Mouse (Mus musculus) intestine, embryonic 16.5 days (tissue): ENCODE data around the gene Rnf217. TPM values are rescaled to one million over a fixed set of nuclear protein-coding genes. Genes with fewer than 3 reads are reported as not detected.

Experiments
- ATAC-seq: fragments of 200-750 bp; cut with Nextera tagmentation; 2 replicates; pipeline ENCODE4 v1.8.0; 2017; ENCODE audit warnings: moderate TSS enrichment, moderate library complexity
- H3K27ac ChIP-seq: fragments of 300-500 bp; sonication (generic); 2 replicates; pipeline ENCODE4 v1.5.1; 2014; ENCODE audit warnings: mild to moderate bottlenecking, low read length
- H3K27me3 ChIP-seq: fragments of 300-500 bp; sonication (generic); replicated peaks from 2 replicates; pipeline ENCODE4 v1.6.1; 2014; ENCODE audit warnings: low read length, control low read depth, mixed read lengths; ENCODE audit not compliant: control insufficient read depth, insufficient read depth
- H3K36me3 ChIP-seq: fragments of 300-500 bp; sonication (generic); 2 replicates; pipeline ENCODE4 v1.6.1; 2014; ENCODE audit warnings: low read length, control low read depth; ENCODE audit not compliant: control insufficient read depth, insufficient read depth
- H3K4me1 ChIP-seq: fragments of 300-500 bp; sonication (generic); 2 replicates; pipeline ENCODE4 v1.6.1; 2014; ENCODE audit warnings: low read length, control low read depth, mixed read lengths; ENCODE audit not compliant: control insufficient read depth, insufficient read depth
- H3K4me2 ChIP-seq: fragments of 300-500 bp; sonication (generic); 2 replicates; pipeline ENCODE4 v1.6.1; 2014; ENCODE audit warnings: low read depth, low read length, control low read depth
- H3K4me3 ChIP-seq: fragments of 300-500 bp; sonication (generic); 2 replicates; pipeline ENCODE4 v1.5.1; 2014; ENCODE audit warnings: mild to moderate bottlenecking, low read length
- H3K9ac ChIP-seq: fragments of 300-500 bp; sonication (generic); 2 replicates; pipeline ENCODE4 v1.6.1; 2014; ENCODE audit warnings: low read depth, low read length
- H3K9me3 ChIP-seq: fragments of 300-500 bp; sonication (generic); 2 replicates; pipeline ENCODE4 v1.6.1; 2016; ENCODE audit warnings: low read length, control low read depth; ENCODE audit not compliant: control insufficient read depth
- WGBS: fragments of 180-500 bp; shearing (Covaris S2); extraction: QIAGEN DNeasy Blood & Tissue Kit; methylation state at CpG from one replicate; pipeline ENCODE4 v1.1.7; 2014; 5-methylcytosine and 5-hydroxymethylcytosine counted together
- polyA plus RNA-seq: library from polyadenylated mRNA; unstranded; fragments of >200 nt; fragmentation: Nextera tagmentation; extraction: Ambion mirVana; gene quantifications from 2 replicates; pipeline ENCODE4 v1.2.1, GENCODE M21; 2015

Gene Rnf217
- polyA plus RNA-seq, 1 experiment from 2014 or later = 1.1 TPM

- no peak for ATAC-seq
- Histone ChIP-seq H3K9ac (no peak overlapping the region), H3K27ac (no peak overlapping the region), H3K9me3 (no peaks in the 10 kb centered on the region), H3K4me2 (no peak overlapping the region), H3K4me3 (no peak overlapping the region), H3K4me1 (peaks cover 5% of the 10 kb centered on the region; the same call in 1 of the 2 replicates), H3K27me3 (no peaks in the 10 kb centered on the region), H3K36me3 (peaks cover 3% of the 10 kb centered on the region; the same call in 1 of the 2 replicates)
- 95% methylated on average over 4 of the region's 4 CpGs for WGBS
Observed at GRCm38 (mm10) chr10:31518210-31518609, 90.8 kb downstream of the Rnf217 start.

- Histone ChIP-seq H3K27me3 (no peaks in the 10 kb centered on the region), H3K27ac (peak overlapping the region; percentile 51; the same call in 1 of the 2 replicates), H3K4me2 (no peak overlapping the region), H3K9me3 (no peaks in the 10 kb centered on the region), H3K4me3 (no peak overlapping the region), H3K36me3 (peaks cover 3% of the 10 kb centered on the region; the same call in 1 of the 2 replicates), H3K4me1 (peaks cover 5% of the 10 kb centered on the region; the same call in 1 of the 2 replicates), H3K9ac (no peak overlapping the region)
- 65% methylated on average over 4 of the region's 4 CpGs for WGBS
- ATAC-seq = peak; percentile 87
Observed at GRCm38 (mm10) chr10:31517192-31517591, 91.8 kb downstream of the Rnf217 start.

- Histone ChIP-seq H3K36me3 (peaks cover 3% of the 10 kb centered on the region; the same call in 1 of the 2 replicates), H3K4me3 (no peak overlapping the region), H3K9me3 (no peaks in the 10 kb centered on the region), H3K4me1 (peaks cover 5% of the 10 kb centered on the region; the same call in 1 of the 2 replicates), H3K9ac (no peak overlapping the region), H3K27ac (no peak overlapping the region), H3K4me2 (no peak overlapping the region), H3K27me3 (no peaks in the 10 kb centered on the region)
- WGBS = 73% methylated on average over 1 of the region's 1 CpGs
- ATAC-seq = no peak
Observed at GRCm38 (mm10) chr10:31515897-31516296, 93.1 kb downstream of the Rnf217 start.

- Histone ChIP-seq H3K36me3 (peaks cover 2% of the 10 kb centered on the region; the same call in 1 of the 2 replicates), H3K4me1 (no peaks in the 10 kb centered on the region), H3K9me3 (no peaks in the 10 kb centered on the region), H3K9ac (no peak overlapping the region), H3K4me2 (no peak overlapping the region), H3K4me3 (no peak overlapping the region), H3K27me3 (no peaks in the 10 kb centered on the region), H3K27ac (no peak overlapping the region)
- no peak for ATAC-seq
- WGBS = 67% methylated on average over 3 of the region's 3 CpGs
Observed at GRCm38 (mm10) chr10:31504134-31504551, 104.8 kb downstream of the Rnf217 start.

GRCm38 (mm10) chr10:31503542-31504133, 105.3 kb downstream of the Rnf217 start:
- WGBS = 87% methylated on average over 8 of the region's 8 CpGs
- no peak overlapping the region for H3K27ac ChIP-seq
- H3K9me3 ChIP-seq = no peaks in the 10 kb centered on the region

GRCm38 (mm10) chr10:31501644-31502043, 107.3 kb downstream of the Rnf217 start:
- H3K9me3 ChIP-seq = no peaks in the 10 kb centered on the region
- ATAC-seq = no peak
- no peak overlapping the region for H3K4me2 ChIP-seq
- H3K4me3 ChIP-seq = no peak overlapping the region
- H3K27me3 ChIP-seq = no peaks in the 10 kb centered on the region
- no peak overlapping the region for H3K9ac ChIP-seq
- H3K27ac ChIP-seq = no peak overlapping the region
- whole genome bisulfite sequencing = 69% methylated on average over 5 of the region's 5 CpGs
- no peaks in the 10 kb centered on the region for H3K4me1 ChIP-seq
- peaks cover 2% of the 10 kb centered on the region; the same call in 1 of the 2 replicates for H3K36me3 ChIP-seq

More at GRCm38 (mm10) chr10:31503542-31504133, 105.3 kb downstream of the Rnf217 start:
- H3K4me1 ChIP-seq = no peaks in the 10 kb centered on the region
- H3K4me2 ChIP-seq = no peak overlapping the region
- H3K36me3 ChIP-seq = peaks cover 2% of the 10 kb centered on the region; the same call in 1 of the 2 replicates
- no peaks in the 10 kb centered on the region for H3K27me3 ChIP-seq
- no peak overlapping the region for H3K4me3 ChIP-seq
- H3K9ac ChIP-seq = no peak overlapping the region
- no peak for ATAC-seq

GRCm38 (mm10) chr10:31496931-31497330, 112.1 kb downstream of the Rnf217 start:
- H3K9me3 ChIP-seq = no peaks in the 10 kb centered on the region
- no peak for ATAC-seq
- H3K36me3 ChIP-seq = no peaks in the 10 kb centered on the region
- no peak overlapping the region for H3K27ac ChIP-seq
- no peaks in the 10 kb centered on the region for H3K27me3 ChIP-seq
- WGBS = 73% methylated on average over 2 of the region's 2 CpGs
- H3K4me3 ChIP-seq = no peak overlapping the region
- no peak overlapping the region for H3K4me2 ChIP-seq
- no peaks in the 10 kb centered on the region for H3K4me1 ChIP-seq
- no peak overlapping the region for H3K9ac ChIP-seq

GRCm38 (mm10) chr10:31495826-31496225, 113.2 kb downstream of the Rnf217 start:
- Histone ChIP-seq H3K4me1 (no peaks in the 10 kb centered on the region), H3K27ac (no peak overlapping the region), H3K36me3 (no peaks in the 10 kb centered on the region), H3K4me2 (no peak overlapping the region), H3K4me3 (no peak overlapping the region), H3K9me3 (no peaks in the 10 kb centered on the region), H3K27me3 (no peaks in the 10 kb centered on the region), H3K9ac (no peak overlapping the region)
- 60% methylated on average over 3 of the region's 3 CpGs for WGBS
- no peak for ATAC-seq

GRCm38 (mm10) chr10:31494296-31494695, 114.7 kb downstream of the Rnf217 start:
- 65% methylated on average over 1 of the region's 1 CpGs for WGBS
- peak; percentile 92 for ATAC-seq
- no peaks in the 10 kb centered on the region for H3K27me3 ChIP-seq

More at GRCm38 (mm10) chr10:31494296-31494695, 114.7 kb downstream of the Rnf217 start:
- Histone ChIP-seq H3K36me3 (peaks cover 4% of the 10 kb centered on the region), H3K9me3 (0 out of 2 replicates have a peak, but pooled peaks cover 3% of the 10 kb centered on the region), H3K4me2 (no peak overlapping the region), H3K9ac (no peak overlapping the region), H3K27ac (no peak overlapping the region), H3K4me1 (no peaks in the 10 kb centered on the region), H3K4me3 (no peak overlapping the region)
